Mouse (Mus musculus) thymus, postnatal 0 days (tissue): ENCODE measurements around the gene Slit3. TPM values are rescaled to one million over a fixed set of nuclear protein-coding genes. Genes with fewer than 3 reads are reported as not detected.

Experiments
- DNase-seq: peaks from one replicate; pipeline ENCODE4 v3.0.0-alpha.2; 2015; ENCODE audit warnings: low spot score
- microRNA counts: library from miRNA; unstranded; fragments of <30 nt; microRNA quantifications from one replicate; lab custom pipeline; 2015
- microRNA-seq: library from miRNA; unstranded; fragments of <30 nt; microRNA quantifications from one replicate; pipeline ENCODE4, GENCODE M21; 2016; ENCODE audit warnings: borderline number of aligned reads
- polyA plus RNA-seq: library from polyadenylated mRNA; unstranded; fragments of >200 nt; fragmentation: Nextera tagmentation; extraction: Ambion mirVana; gene quantifications from 2 replicates; pipeline ENCODE4 v1.2.1, GENCODE M21; 2015

Slit3 gene
- polyA plus RNA-seq, 1 experiment from 2014 or later: 2.1 TPM

DNA sequence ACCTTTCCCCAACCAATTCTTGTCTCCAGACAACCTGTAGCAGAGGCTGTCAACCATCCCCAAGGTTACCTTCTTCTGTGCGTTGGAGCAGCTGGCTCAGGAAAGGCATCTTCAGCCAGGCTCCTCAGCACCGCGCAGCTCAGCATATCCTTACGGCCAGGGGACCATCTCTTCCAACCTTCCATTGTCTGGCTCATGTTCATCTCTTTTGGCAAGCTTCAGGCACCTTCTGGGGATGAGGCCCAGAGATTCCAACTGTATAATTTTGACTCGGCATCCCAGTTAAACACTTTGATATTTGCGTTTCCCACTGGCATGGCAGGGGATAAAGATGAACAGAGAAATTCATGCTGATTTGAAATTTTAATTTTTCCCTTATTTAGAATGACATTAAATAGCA lies 622.6 kb downstream of the Slit3 start:
- no peak for DNase-seq

DNA sequence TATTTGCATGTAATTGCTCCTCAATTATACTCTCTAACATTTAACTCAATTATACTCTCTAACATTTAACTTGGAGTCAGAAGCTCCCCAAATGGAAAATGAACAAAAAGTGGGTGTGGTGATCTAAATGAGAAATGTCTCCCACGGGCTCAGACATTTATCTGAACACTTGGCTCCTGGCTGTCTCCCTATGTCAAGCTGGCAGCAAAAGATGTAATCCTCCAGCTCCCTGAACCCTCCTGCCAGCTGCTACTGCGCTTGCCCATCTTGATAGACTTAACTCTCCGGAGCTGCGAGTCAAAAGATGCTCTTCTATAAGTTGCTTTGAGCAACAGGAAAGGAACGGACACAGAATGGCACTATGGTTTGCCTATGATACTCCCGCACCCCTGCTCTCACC lies 623.5 kb downstream of the Slit3 start:
- no peak for DNase-seq

- no peak for DNase-seq
These were observed 629.6 kb downstream of the Slit3 start for GRCm38 (mm10) chr11:35750578-35750977.

- DNase-seq: no peak
These were observed 633.9 kb downstream of the Slit3 start for GRCm38 (mm10) chr11:35754906-35755418.

DNA sequence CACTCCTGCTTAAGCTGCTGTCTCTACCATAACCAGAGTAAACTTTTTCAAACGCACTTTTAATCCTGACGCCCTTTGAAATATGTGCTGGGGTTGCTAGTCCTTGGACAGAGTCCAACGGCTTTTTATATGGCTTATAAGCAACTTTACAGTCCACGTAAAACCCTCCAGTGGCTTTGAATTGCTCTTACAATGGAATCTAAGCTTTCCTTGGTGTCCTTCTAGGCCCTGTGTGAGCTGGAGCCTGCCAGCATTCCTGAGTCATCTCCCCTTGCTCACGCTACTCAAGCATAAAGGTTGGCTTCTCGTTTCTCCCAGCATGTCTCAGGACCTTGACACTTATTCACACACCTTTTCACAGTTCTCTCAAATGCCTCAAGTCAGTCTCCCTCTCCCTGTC lies 634.5 kb downstream of the Slit3 start:
- no peak for DNase-seq

DNA sequence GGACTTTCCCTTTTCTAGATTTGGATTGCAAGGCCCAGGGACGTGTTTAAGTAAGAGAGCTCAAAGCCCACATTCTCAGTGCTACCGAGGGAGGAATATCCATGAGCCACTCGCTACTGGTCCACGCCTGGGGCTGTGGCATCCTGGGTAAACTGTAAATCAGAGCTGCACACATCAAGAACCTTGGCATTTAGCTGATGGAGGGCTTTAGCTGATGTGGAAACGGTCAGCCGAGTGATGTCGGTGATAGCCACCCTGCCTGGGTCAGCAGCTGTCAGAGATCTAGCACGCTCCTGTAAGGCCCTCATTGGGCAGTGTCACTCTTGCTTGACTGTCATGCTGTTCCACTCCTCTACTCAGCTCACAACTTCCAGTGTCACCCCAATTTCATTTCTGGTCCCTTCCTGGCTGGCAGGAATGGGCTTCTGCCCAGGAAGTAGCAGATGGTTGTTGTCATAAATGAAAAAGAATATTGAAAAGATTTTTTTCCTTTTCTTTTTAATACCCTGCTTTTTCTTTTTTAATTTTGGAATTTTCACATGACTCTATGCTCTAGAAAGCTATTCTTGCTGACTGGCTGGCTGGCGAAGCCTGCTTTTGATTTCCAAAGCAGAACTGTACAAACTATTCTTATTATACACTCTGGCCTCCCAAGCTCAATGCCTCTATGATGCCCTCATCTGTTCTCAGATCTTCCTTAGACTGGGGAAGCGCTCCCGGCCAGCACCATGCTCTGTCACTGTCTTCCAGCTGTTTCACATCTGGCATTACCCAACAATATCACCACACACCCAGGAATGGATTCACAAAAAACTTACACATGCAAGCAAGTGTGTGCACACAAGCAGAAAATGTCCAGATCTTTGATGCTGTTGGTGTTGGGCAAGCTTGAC lies 635.6 kb downstream of the Slit3 start:
- DNase-seq: no peak

MicroRNAs encoded within 50 kb of the gene (microRNA counts, 519-probe panel; counts per million panel counts)
- 2,963 counts per million, percentile 74 among the panel's probes with 10 or more counts for microRNA mmu-miR-218 (lab: Ali Mortazavi, UCI)

Small RNAs within 50 kb of the gene (microRNA-seq; reads per million reads assigned to microRNA genes)
- 7.5 reads per million, percentile 13 among the genes with 10 or more reads in this experiment for gene Mir218-2
